Mouse (Mus musculus): ENCODE measurements around the gene Obox2.
"Not testable (repeated sequence)": the region's sequence is repeated elsewhere in the genome, so short reads cannot be mapped to it uniquely, and the experiment has no call there.

Gene Obox2

GRCm38 (mm10) chr7:15388421-15388998, at the start of gene Obox2, which contains the start of gene Obox1:
Gene Obox2 (plus strand): TSS chr7:15388721.
Gene Obox1 (plus strand): TSS chr7:15388948.
- not testable (repeated sequence) for ATAC-seq (ENCODE audit: insufficient number of reproducible peaks, low FRiP score, low TSS enrichment)

GRCm38 (mm10) chr7:15399147-15399874, 10.8 kb downstream of the Obox2 start:
- not testable (repeated sequence) for ATAC-seq (ENCODE audit: insufficient number of reproducible peaks, low FRiP score, low TSS enrichment)

GRCm38 (mm10) chr7:15406816-15407215, 18.3 kb downstream of the Obox2 start:
- not testable (repeated sequence) for ATAC-seq (ENCODE audit: insufficient number of reproducible peaks, low FRiP score, low TSS enrichment)

- ATAC-seq (ENCODE audit: insufficient number of reproducible peaks, low FRiP score, low TSS enrichment) = not testable (repeated sequence)
Measured at GRCm38 (mm10) chr7:15418046-15418445, 29.5 kb downstream of the Obox2 start.

GRCm38 (mm10) chr7:15425537-15425936, 37.0 kb downstream of the Obox2 start:
- not testable (repeated sequence) for ATAC-seq (ENCODE audit: insufficient number of reproducible peaks, low FRiP score, low TSS enrichment)
